Mouse (Mus musculus) stomach, embryonic 16.5 days (tissue): ENCODE data around the gene Cxcl17. TPM values are rescaled to one million over a fixed set of nuclear protein-coding genes. Genes with fewer than 3 reads are reported as not detected.
A peak's percentile ranks its signal among the peaks of the same experiment; 100 is the strongest.

ENCODE experiments used
- ATAC-seq: fragments of 200-750 bp; cut with Nextera tagmentation; 2 replicates; pipeline ENCODE4 v1.8.0; 2017; ENCODE audit warnings: moderate number of reproducible peaks, moderate TSS enrichment; ENCODE audit not compliant: insufficient read depth, low FRiP score
- H3K27ac ChIP-seq: fragments of 300-500 bp; sonication (generic); 2 replicates; pipeline ENCODE4 v1.5.1; 2014; ENCODE audit warnings: low read length
- H3K27me3 ChIP-seq: fragments of 300-500 bp; sonication (generic); 2 replicates; pipeline ENCODE4 v1.6.1; 2014; ENCODE audit warnings: low read length, control low read depth, mixed read lengths; ENCODE audit not compliant: control insufficient read depth, insufficient read depth
- H3K36me3 ChIP-seq: fragments of 300-500 bp; sonication (generic); 2 replicates; pipeline ENCODE4 v1.6.1; 2014; ENCODE audit warnings: low read length; ENCODE audit not compliant: control insufficient read depth, insufficient read depth
- H3K4me1 ChIP-seq: fragments of 300-500 bp; sonication (generic); 2 replicates; pipeline ENCODE4 v1.6.1; 2014; ENCODE audit warnings: low read length, control low read depth, mixed read lengths; ENCODE audit not compliant: control insufficient read depth, insufficient read depth
- H3K4me2 ChIP-seq: fragments of 300-500 bp; sonication (generic); 2 replicates; pipeline ENCODE4 v1.6.1; 2014; ENCODE audit warnings: low read depth, low read length, mixed read lengths
- H3K4me3 ChIP-seq: fragments of 300-500 bp; sonication (generic); replicated peaks from 2 replicates; pipeline ENCODE4 v1.5.1; 2014; ENCODE audit warnings: mild to moderate bottlenecking, low read length
- H3K9ac ChIP-seq: fragments of 300-500 bp; sonication (generic); 2 replicates; pipeline ENCODE4 v1.6.1; 2014; ENCODE audit warnings: low read length
- H3K9me3 ChIP-seq: fragments of 300-500 bp; sonication (generic); replicated peaks from 2 replicates; pipeline ENCODE4 v1.6.1; 2016; ENCODE audit warnings: low read length, control low read depth; ENCODE audit not compliant: control insufficient read depth
- WGBS: fragments of 180-500 bp; shearing (Covaris S2); extraction: QIAGEN DNeasy Blood & Tissue Kit; methylation state at CpG from one replicate; pipeline ENCODE4 v1.1.7; 2014; 5-methylcytosine and 5-hydroxymethylcytosine counted together
- polyA plus RNA-seq: library from polyadenylated mRNA; unstranded; fragments of >200 nt; fragmentation: Nextera tagmentation; extraction: Ambion mirVana; gene quantifications from 2 replicates; pipeline ENCODE4 v1.2.1, GENCODE M21; 2015

Gene Cxcl17
- polyA plus RNA-seq, 1 experiment from 2014 or later: 0.61 TPM

DNA sequence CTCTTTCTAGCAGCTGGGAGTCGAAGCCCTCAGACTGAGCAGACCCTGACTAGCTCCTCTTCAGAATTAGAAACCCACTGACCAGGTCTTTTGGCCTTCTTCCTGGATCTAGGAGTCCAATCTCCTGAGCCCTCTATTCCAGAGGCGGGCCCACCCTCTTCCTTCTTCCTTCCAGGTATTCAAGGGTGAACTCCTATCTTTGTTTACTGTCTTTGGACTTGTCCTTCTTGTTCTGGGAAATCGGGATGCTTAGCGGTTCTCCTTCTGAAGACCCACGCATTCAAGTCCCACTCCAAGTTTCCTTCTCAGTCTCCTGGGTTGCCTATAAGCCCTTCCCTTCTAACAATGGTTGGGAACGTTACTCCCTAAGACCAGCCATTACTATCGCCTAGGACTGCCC is 23.8 kb downstream of the Cxcl17 start:
- WGBS: 80% methylated on average over 7 of the region's 7 CpGs
- H3K9ac ChIP-seq: no peak overlapping the region
- no peak overlapping the region for H3K4me2 ChIP-seq
- H3K4me3 ChIP-seq: no peak overlapping the region
- no peaks in the 10 kb centered on the region for H3K27me3 ChIP-seq
- H3K27ac ChIP-seq: no peak overlapping the region
- no peak for ATAC-seq
- peaks cover 14% of the 10 kb centered on the region; the same call in 1 of the 2 replicates for H3K36me3 ChIP-seq
- peaks cover 39% of the 10 kb centered on the region for H3K4me1 ChIP-seq
- no peaks in the 10 kb centered on the region for H3K9me3 ChIP-seq

GRCm38 (mm10) chr7:25387811-25388440 is 24.8 kb downstream of the Cxcl17 start:
- Histone ChIP-seq H3K36me3 (peaks cover 20% of the 10 kb centered on the region; the same call in 1 of the 2 replicates), H3K4me1 (peaks cover 32% of the 10 kb centered on the region), H3K9ac (no peak overlapping the region), H3K9me3 (no peaks in the 10 kb centered on the region), H3K4me3 (no peak overlapping the region), H3K4me2 (no peak overlapping the region), H3K27ac (no peak overlapping the region), H3K27me3 (no peaks in the 10 kb centered on the region)
- ATAC-seq: no peak
- WGBS: 93% methylated on average over 18 of the region's 18 CpGs

DNA sequence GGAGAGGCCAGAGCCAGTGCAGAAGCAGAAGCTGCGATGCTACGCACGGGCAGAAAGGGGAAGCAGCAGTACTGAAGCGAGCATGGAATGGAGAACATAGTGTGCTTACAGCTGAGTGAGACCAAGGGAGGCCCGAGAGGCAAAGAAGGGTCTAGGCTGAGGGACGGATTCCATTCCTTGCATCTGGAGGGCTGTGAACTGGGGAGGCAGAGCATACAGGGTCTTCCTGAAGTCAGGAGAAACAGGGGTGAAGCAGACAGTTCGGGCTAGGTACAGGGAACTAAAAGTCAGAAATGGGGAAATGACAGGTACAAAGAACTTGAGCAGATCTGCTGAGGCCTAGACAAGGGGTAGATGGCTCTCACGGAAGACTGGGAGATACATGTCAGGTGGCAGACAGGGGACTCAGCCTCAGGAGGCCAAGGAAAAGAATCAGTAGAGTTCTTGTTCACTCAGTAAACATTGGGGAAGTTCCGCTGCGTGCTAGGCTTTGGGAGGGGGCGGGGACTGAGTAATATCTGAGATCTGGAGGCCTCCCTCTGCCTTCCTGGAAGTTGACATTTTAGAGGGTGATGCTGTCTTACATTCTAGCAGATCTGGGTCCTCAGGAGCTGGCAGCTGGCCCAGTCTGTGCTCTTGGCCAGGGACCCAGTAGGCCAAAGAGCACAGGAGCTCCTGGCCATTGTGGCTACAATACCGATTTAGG is 26.7 kb downstream of the Cxcl17 start:
- Histone ChIP-seq H3K36me3 (peaks cover 23% of the 10 kb centered on the region; the same call in 1 of the 2 replicates), H3K4me3 (no peak overlapping the region), H3K4me2 (no peak overlapping the region), H3K9me3 (no peaks in the 10 kb centered on the region), H3K4me1 (peaks cover 28% of the 10 kb centered on the region), H3K9ac (peak overlapping the region; percentile 6), H3K27ac (peak overlapping the region; percentile 50), H3K27me3 (no peaks in the 10 kb centered on the region)
- peak; percentile 61 for ATAC-seq
- 54% methylated on average over 12 of the region's 12 CpGs for WGBS

GRCm38 (mm10) chr7:25385259-25385658 is 27.4 kb downstream of the Cxcl17 start:
- Histone ChIP-seq H3K27ac (0 out of 2 replicates have a peak overlapping the region, but pooled peaks have one; percentile 50), H3K4me3 (no peak overlapping the region), H3K27me3 (no peaks in the 10 kb centered on the region), H3K36me3 (peaks cover 23% of the 10 kb centered on the region; the same call in 1 of the 2 replicates), H3K9ac (0 out of 2 replicates have a peak overlapping the region, but pooled peaks have one; percentile 6), H3K4me2 (no peak overlapping the region), H3K9me3 (no peaks in the 10 kb centered on the region), H3K4me1 (peaks cover 20% of the 10 kb centered on the region)
- no peak for ATAC-seq
- 92% methylated on average over 12 of the region's 12 CpGs for WGBS

GRCm38 (mm10) chr7:25384818-25385217 is 27.9 kb downstream of the Cxcl17 start:
- no peaks in the 10 kb centered on the region for H3K9me3 ChIP-seq
- no peak overlapping the region for H3K4me2 ChIP-seq
- no peak overlapping the region for H3K27ac ChIP-seq
- no peak overlapping the region for H3K9ac ChIP-seq
- H3K27me3 ChIP-seq: no peaks in the 10 kb centered on the region
- ATAC-seq: no peak
- H3K4me1 ChIP-seq: peaks cover 16% of the 10 kb centered on the region
- H3K36me3 ChIP-seq: peaks cover 23% of the 10 kb centered on the region; the same call in 1 of the 2 replicates
- 83% methylated on average over 9 of the region's 9 CpGs for WGBS
- no peak overlapping the region for H3K4me3 ChIP-seq

GRCm38 (mm10) chr7:25384318-25384717 is 28.4 kb downstream of the Cxcl17 start:
- no peak overlapping the region for H3K27ac ChIP-seq
- peaks cover 14% of the 10 kb centered on the region for H3K4me1 ChIP-seq
- 89% methylated on average over 13 of the region's 13 CpGs for WGBS
- H3K9ac ChIP-seq: no peak overlapping the region
- no peak overlapping the region for H3K4me2 ChIP-seq
- no peaks in the 10 kb centered on the region for H3K9me3 ChIP-seq
- ATAC-seq: no peak
- H3K27me3 ChIP-seq: no peaks in the 10 kb centered on the region
- H3K4me3 ChIP-seq: no peak overlapping the region
- H3K36me3 ChIP-seq: peaks cover 23% of the 10 kb centered on the region; the same call in 1 of the 2 replicates

DNA sequence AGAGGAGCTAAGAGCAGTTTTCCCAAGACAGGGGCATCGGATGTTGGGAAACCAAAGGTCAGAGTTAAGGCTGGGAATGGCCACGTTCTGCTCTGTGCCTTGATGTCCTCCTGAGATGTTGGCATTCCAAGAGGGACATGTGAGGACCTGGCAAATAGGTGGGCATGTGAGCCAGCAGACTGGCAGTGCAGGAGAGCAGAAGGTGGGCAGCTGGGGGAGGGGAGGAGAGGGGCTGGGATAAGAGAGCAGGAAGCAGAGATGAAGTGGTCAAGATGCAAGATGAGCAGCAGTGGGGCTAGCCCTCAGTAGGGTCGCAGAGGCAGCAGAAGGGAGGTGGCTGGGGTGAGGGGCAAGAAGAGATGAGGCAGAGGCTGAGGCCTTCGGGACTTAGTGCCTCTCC is 28.8 kb downstream of the Cxcl17 start:
- Histone ChIP-seq H3K4me1 (peaks cover 16% of the 10 kb centered on the region), H3K27me3 (no peaks in the 10 kb centered on the region), H3K9ac (no peak overlapping the region)

GRCm38 (mm10) chr7:25383385-25383784 is 29.3 kb downstream of the Cxcl17 start:
- ATAC-seq: no peak
- no peak overlapping the region for H3K4me2 ChIP-seq
- H3K4me3 ChIP-seq: no peak overlapping the region
- H3K27me3 ChIP-seq: no peaks in the 10 kb centered on the region
- H3K36me3 ChIP-seq: peaks cover 20% of the 10 kb centered on the region; the same call in 1 of the 2 replicates
- no peak overlapping the region for H3K27ac ChIP-seq
- no peak overlapping the region for H3K9ac ChIP-seq
- no peaks in the 10 kb centered on the region for H3K9me3 ChIP-seq
- WGBS: 92% methylated on average over 7 of the region's 7 CpGs
- H3K4me1 ChIP-seq: peaks cover 16% of the 10 kb centered on the region

More for the DNA sequence above, 28.8 kb downstream of the Cxcl17 start:
- Histone ChIP-seq H3K4me2 (no peak overlapping the region), H3K4me3 (no peak overlapping the region), H3K36me3 (peaks cover 23% of the 10 kb centered on the region; the same call in 1 of the 2 replicates), H3K27ac (no peak overlapping the region), H3K9me3 (no peaks in the 10 kb centered on the region)
- 71% methylated on average over 4 of the region's 4 CpGs for WGBS
- no peak for ATAC-seq

DNA sequence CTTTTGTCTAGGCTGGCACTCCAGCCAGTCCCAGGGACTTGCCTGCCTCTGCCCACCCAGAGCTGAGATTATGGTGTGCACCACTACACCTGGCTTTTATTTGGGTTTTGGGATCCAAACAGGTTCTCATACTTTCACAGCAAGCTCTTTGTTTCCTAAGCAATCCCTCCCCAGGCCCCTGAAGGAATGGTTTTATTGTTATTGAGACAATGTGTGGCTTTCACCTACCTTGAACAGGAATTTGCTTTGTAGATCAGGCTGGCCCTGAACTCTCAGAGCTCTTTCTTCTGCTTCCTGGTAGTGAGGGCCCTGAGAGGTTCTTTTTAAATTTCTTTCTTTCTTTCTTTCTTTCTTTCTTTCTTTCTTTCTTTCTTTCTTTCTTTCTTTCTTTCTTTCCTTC is 30.1 kb downstream of the Cxcl17 start:
- no peak overlapping the region for H3K27ac ChIP-seq
- no peak overlapping the region for H3K4me2 ChIP-seq
- H3K9ac ChIP-seq: no peak overlapping the region
- H3K4me3 ChIP-seq: no peak overlapping the region
- no peaks in the 10 kb centered on the region for H3K9me3 ChIP-seq
- peaks cover 16% of the 10 kb centered on the region for H3K4me1 ChIP-seq
- no peaks in the 10 kb centered on the region for H3K27me3 ChIP-seq
- ATAC-seq: no peak
- peaks cover 14% of the 10 kb centered on the region; the same call in 1 of the 2 replicates for H3K36me3 ChIP-seq
